8 mouse cellular contexts compared by ENCODE assay signal in genomic region chr6:99643439-99644199, GRCm38 (mm10). TPM values are rescaled to one million over a fixed set of nuclear protein-coding genes. Genes with fewer than 3 reads are reported as not detected.
A peak's percentile ranks its signal among the peaks of the same experiment; 100 is the strongest.
DNase-seq lines count a peak whose midpoint lies in the region; ATAC-seq and TF ChIP-seq lines count a peak whose summit lies in the region.

No protein-coding gene starts in this region.

- H3K4me2 ChIP-seq in hindbrain, embryonic 14.5 days (replicated peaks), result no peak overlapping the region
- no peak overlapping the region for H3K4me2 ChIP-seq in hindbrain, embryonic 13.5 days
- H3K4me2 ChIP-seq in heart, embryonic 15.5 days, result peak overlapping the region; percentile 37
- H3K4me2 ChIP-seq in forebrain, embryonic 12.5 days, result no peak overlapping the region

- no peak for ATAC-seq in hindbrain, embryonic 14.5 days (ENCODE audit: low FRiP score)
- ATAC-seq in hindbrain, embryonic 13.5 days (ENCODE audit: low FRiP score), result no peak
- peak; percentile 77 for ATAC-seq in heart, embryonic 15.5 days (replicated peaks; ENCODE audit: insufficient number of reproducible peaks, insufficient read depth, low FRiP score, low read depth)
- ATAC-seq in forebrain, embryonic 12.5 days (ENCODE audit: low FRiP score), result no peak

- TF ChIP-seq POLR2A in testis, adult 2 months (IDR thresholded peaks at IDR 0.05; ENCODE audit: control insufficient read depth, low read depth, low read length), result no peak

- intact Hi-C loops in left cerebral cortex, postnatal 25 days (cut with DNase I), result no loop called here

- no peak for TF ChIP-seq CTCF in testis, adult 2 months (IDR thresholded peaks at IDR 0.05; ENCODE audit: control insufficient read depth, insufficient read depth, insufficient replicate concordance, low read depth, low read length)

- H3K36me3 ChIP-seq in hindbrain, embryonic 14.5 days (replicated peaks; ENCODE audit: control insufficient read depth, insufficient read depth), result peaks cover 7% of the 10 kb centered on the region; the same call in 1 of the 2 replicates
- H3K36me3 ChIP-seq in hindbrain, embryonic 13.5 days, result peaks cover 18% of the 10 kb centered on the region
- H3K36me3 ChIP-seq in heart, embryonic 15.5 days, result peaks cover 4% of the 10 kb centered on the region; the same call in 1 of the 2 replicates
- H3K36me3 ChIP-seq in testis, adult 2 months (ENCODE audit: control insufficient read depth, insufficient read depth, low read length), result no peaks in the 10 kb centered on the region
- peaks cover 7% of the 10 kb centered on the region; the same call in 1 of the 2 replicates for H3K36me3 ChIP-seq in forebrain, embryonic 12.5 days (replicated peaks)

- no peaks in the 10 kb centered on the region for H3K27me3 ChIP-seq in hindbrain, embryonic 14.5 days (ENCODE audit: control insufficient read depth, insufficient read depth, low read length)
- H3K27me3 ChIP-seq in hindbrain, embryonic 13.5 days, result 0 out of 2 replicates have a peak, but pooled peaks cover 4% of the 10 kb centered on the region
- no peaks in the 10 kb centered on the region for H3K27me3 ChIP-seq in heart, embryonic 15.5 days
- no peaks in the 10 kb centered on the region for H3K27me3 ChIP-seq in testis, adult 2 months (ENCODE audit: control insufficient read depth, insufficient read depth, low read length)
- no peaks in the 10 kb centered on the region for H3K27me3 ChIP-seq in forebrain, embryonic 12.5 days

- 65% methylated on average over 10 of the region's 10 CpGs for WGBS in hindbrain, embryonic 14.5 days
- 70% methylated on average over 10 of the region's 10 CpGs for WGBS in hindbrain, embryonic 13.5 days
- WGBS in heart, embryonic 15.5 days, result 24% methylated on average over 10 of the region's 10 CpGs
- WGBS in forebrain, embryonic 12.5 days, result 70% methylated on average over 10 of the region's 10 CpGs

- H3K4me3 ChIP-seq in hindbrain, embryonic 14.5 days (replicated peaks; ENCODE audit: low read length), result no peak overlapping the region
- H3K4me3 ChIP-seq in hindbrain, embryonic 13.5 days, result no peak overlapping the region
- no peak overlapping the region for H3K4me3 ChIP-seq in heart, embryonic 15.5 days
- H3K4me3 ChIP-seq in testis, adult 2 months (ENCODE audit: control insufficient read depth, low read depth, low read length), result no peak overlapping the region
- no peak overlapping the region for H3K4me3 ChIP-seq in forebrain, embryonic 12.5 days (replicated peaks)

- DNase-seq in hindbrain, embryonic 14.5 days (ENCODE audit: low spot score), result peak; percentile 56
- peak; percentile 72 to 78 for DNase-seq in kidney, postnatal 4 days
- no peak for DNase-seq in layer of hippocampus, adult 9-10 months (ENCODE audit: low spot score)
- DNase-seq in left cerebral cortex, postnatal 25 days (ENCODE audit: low spot score in 2 of 2), result no peak

- H3K27ac ChIP-seq in hindbrain, embryonic 14.5 days, result no peak overlapping the region
- H3K27ac ChIP-seq in hindbrain, embryonic 13.5 days, result no peak overlapping the region
- peak overlapping the region; percentile 78 for H3K27ac ChIP-seq in heart, embryonic 15.5 days
- H3K27ac ChIP-seq in testis, adult 2 months (ENCODE audit: control insufficient read depth, insufficient read depth, low read depth, low read length), result peak overlapping the region; percentile 45; the same call in 1 of the 2 replicates
- H3K27ac ChIP-seq in forebrain, embryonic 12.5 days, result no peak overlapping the region

- H3K9ac ChIP-seq in hindbrain, embryonic 14.5 days, result no peak overlapping the region
- no peak overlapping the region for H3K9ac ChIP-seq in hindbrain, embryonic 13.5 days
- no peak overlapping the region for H3K9ac ChIP-seq in heart, embryonic 15.5 days
- no peak overlapping the region for H3K9ac ChIP-seq in forebrain, embryonic 12.5 days

- H3K9me3 ChIP-seq in hindbrain, embryonic 14.5 days (ENCODE audit: control insufficient read depth, low read length), result no peaks in the 10 kb centered on the region
- no peaks in the 10 kb centered on the region for H3K9me3 ChIP-seq in hindbrain, embryonic 13.5 days
- no peaks in the 10 kb centered on the region for H3K9me3 ChIP-seq in heart, embryonic 15.5 days (replicated peaks)
- H3K9me3 ChIP-seq in forebrain, embryonic 12.5 days, result no peaks in the 10 kb centered on the region

- no peaks in the 10 kb centered on the region; the same call in 1 of the 2 replicates for H3K4me1 ChIP-seq in hindbrain, embryonic 14.5 days (replicated peaks; ENCODE audit: control insufficient read depth, insufficient read depth, low read length)
- H3K4me1 ChIP-seq in hindbrain, embryonic 13.5 days (replicated peaks), result peaks cover 6% of the 10 kb centered on the region
- H3K4me1 ChIP-seq in heart, embryonic 15.5 days (replicated peaks), result peaks cover 13% of the 10 kb centered on the region
- H3K4me1 ChIP-seq in testis, adult 2 months (ENCODE audit: control insufficient read depth, insufficient read depth, low read length), result no peaks in the 10 kb centered on the region; the same call in 1 of the 2 replicates
- H3K4me1 ChIP-seq in forebrain, embryonic 12.5 days, result peaks cover 4% of the 10 kb centered on the region; the same call in 1 of the 2 replicates

RNA-seq across cellular contexts. Expression of gene Eif4e3, which starts 23.0 kb away (rescaled TPM):
- 6.0 and 6.6 TPM in 2 replicates for polyA plus RNA-seq in hindbrain, embryonic 14.5 days (2014; fragmentation: Nextera tagmentation; extraction: Ambion mirVana)
- polyA plus RNA-seq in hindbrain, embryonic 13.5 days (2015; fragmentation: Nextera tagmentation; extraction: Ambion mirVana), result 7.5 and 7.8 TPM in 2 replicates
- 10.3 and 10.9 TPM in 2 replicates for polyA plus RNA-seq in heart, embryonic 15.5 days (2015; fragmentation: Nextera tagmentation; extraction: Ambion mirVana)
- polyA plus RNA-seq in testis, adult 2 months (2012; rRNA removed), result 1.7 and 1.9 TPM in 2 replicates
- polyA plus RNA-seq in forebrain, embryonic 12.5 days (2016; fragmentation: Nextera tagmentation; extraction: Ambion mirVana), result 12.7 and 13.1 TPM in 2 replicates
- 10 to 100 TPM; 16.6 to 17.0 TPM for total RNA-seq in left cerebral cortex, postnatal 25 days (2021)

RNA-seq across cellular contexts. Expression of gene Gm20696, which starts 23.0 kb away (rescaled TPM):
- polyA plus RNA-seq in hindbrain, embryonic 14.5 days (2014; fragmentation: Nextera tagmentation; extraction: Ambion mirVana), result 2.4 and 2.6 TPM in 2 replicates
- 2.7 and 3.2 TPM in 2 replicates for polyA plus RNA-seq in hindbrain, embryonic 13.5 days (2015; fragmentation: Nextera tagmentation; extraction: Ambion mirVana)
- polyA plus RNA-seq in heart, embryonic 15.5 days (2015; fragmentation: Nextera tagmentation; extraction: Ambion mirVana), result 2.5 and 2.9 TPM in 2 replicates
- polyA plus RNA-seq in testis, adult 2 months (2012; rRNA removed), result 0.02 and 0.12 TPM in 2 replicates
- 4.2 and 6.0 TPM in 2 replicates for polyA plus RNA-seq in forebrain, embryonic 12.5 days (2016; fragmentation: Nextera tagmentation; extraction: Ambion mirVana)
- 1 to 10 TPM; 6.1 to 9.5 TPM for total RNA-seq in left cerebral cortex, postnatal 25 days (2021)

RNA-seq across cellular contexts. Expression of gene Gpr27, which starts 48.9 kb away (rescaled TPM):
- polyA plus RNA-seq in hindbrain, embryonic 14.5 days (2014; fragmentation: Nextera tagmentation; extraction: Ambion mirVana), result 23.0 and 27.9 TPM in 2 replicates
- 9.8 and 10.2 TPM in 2 replicates for polyA plus RNA-seq in hindbrain, embryonic 13.5 days (2015; fragmentation: Nextera tagmentation; extraction: Ambion mirVana)
- polyA plus RNA-seq in heart, embryonic 15.5 days (2015; fragmentation: Nextera tagmentation; extraction: Ambion mirVana), result 1.0 and 1.4 TPM in 2 replicates
- 0.14 and 0.19 TPM in 2 replicates for polyA plus RNA-seq in testis, adult 2 months (2012; rRNA removed)
- 5.9 and 6.7 TPM in 2 replicates for polyA plus RNA-seq in forebrain, embryonic 12.5 days (2016; fragmentation: Nextera tagmentation; extraction: Ambion mirVana)
- total RNA-seq in left cerebral cortex, postnatal 25 days (2021), result 10 to 100 TPM; 46.6 to 46.7 TPM

Comparison
In these comparisons a context has a peak if more than half of its experiments do, and no peak if none do; other contexts are left out.
1. DNase-seq: peak in hindbrain, embryonic 14.5 days (single experiment) and kidney, postnatal 4 days (2 of 2); none in layer of hippocampus, adult 9-10 months (single experiment) and left cerebral cortex, postnatal 25 days (0 of 2).
2. H3K27ac ChIP-seq: peak in heart, embryonic 15.5 days (single experiment) and testis, adult 2 months (single experiment); none in hindbrain, embryonic 14.5 days (single experiment), hindbrain, embryonic 13.5 days (single experiment) and forebrain, embryonic 12.5 days (single experiment).